Mouse (Mus musculus) forelimb bud, embryonic 11.5 days (tissue): ENCODE measurements around the gene Ecsit.

Experiments
- DNase-seq: peaks from one replicate; pipeline ENCODE4 v3.0.0-alpha.2; 2012; ENCODE audit warnings: low read depth, low spot score

Ecsit gene

DNA sequence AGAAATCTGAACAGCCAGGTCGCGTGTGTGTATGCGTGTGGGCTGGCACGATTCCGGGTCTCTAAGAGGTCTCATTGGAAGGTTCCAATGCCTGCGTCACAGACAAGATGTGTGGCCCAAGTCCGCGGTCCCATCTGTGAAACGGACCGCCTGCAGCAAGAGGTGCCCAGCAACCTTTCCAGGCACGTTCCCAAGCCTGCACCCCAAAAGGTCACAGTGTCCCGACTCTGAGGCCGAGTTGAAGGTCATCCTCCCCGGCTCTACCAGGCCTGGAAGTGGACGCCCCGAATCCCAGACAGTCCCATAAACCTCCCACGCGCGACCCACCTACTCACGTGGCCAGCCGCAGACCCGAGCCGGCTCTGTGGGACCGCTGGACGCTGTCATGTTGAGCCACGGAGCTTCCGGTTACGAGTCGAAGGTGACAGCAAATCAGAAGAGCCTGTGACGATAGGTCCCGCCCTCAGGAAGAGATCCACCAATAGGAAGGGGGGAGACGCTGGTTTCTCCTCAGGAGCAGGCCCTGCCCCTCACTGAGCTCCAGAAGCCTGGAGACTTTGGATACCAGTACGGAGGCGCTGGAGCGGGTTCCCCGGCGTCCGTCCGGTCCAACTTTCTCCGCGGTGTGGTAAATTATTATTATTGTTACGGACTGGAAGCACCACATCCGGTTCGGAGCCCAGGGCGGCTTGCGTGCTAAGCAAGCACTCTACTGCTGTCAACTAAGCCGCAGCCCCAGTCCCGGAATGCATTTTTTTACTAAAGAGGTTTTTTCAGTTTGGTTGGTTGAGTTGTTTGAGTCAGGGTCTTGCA, at the start of gene Ecsit:
Ecsit (minus strand) TSS at position 417 of the 813 bp plus-strand sequence.
- peak; percentile 97 for DNase-seq

DNA sequence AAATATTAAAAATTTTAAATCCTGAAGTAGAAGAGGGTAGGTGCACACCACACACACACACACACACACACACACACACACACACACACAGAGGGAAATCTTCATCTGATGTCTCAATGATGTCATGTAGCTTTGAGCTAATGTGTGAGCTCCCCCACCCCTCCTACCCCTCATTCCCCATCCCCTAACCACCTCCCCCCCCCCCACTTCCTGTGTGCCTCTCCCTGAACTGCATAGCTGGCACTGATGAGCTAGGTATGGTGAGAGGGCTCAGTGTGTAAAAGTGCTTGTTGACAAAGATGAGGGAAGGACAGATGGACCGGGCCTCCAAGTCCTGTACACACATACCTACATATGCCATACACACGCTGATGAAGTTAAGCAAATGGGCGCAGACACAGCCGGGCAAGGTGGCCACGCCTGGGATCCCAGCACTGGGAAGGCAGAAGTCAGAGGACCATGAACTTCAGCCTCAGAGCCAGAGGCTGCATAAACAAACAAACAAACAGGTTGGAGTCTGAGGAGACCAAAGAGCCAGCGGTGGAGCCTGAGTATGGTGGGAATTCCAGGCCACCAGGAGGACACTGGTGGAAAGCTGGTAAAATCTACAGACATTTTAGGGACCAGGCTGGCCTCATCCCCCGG, 49.1 kb upstream of the Ecsit start:
- DNase-seq, result no peak

DNA sequence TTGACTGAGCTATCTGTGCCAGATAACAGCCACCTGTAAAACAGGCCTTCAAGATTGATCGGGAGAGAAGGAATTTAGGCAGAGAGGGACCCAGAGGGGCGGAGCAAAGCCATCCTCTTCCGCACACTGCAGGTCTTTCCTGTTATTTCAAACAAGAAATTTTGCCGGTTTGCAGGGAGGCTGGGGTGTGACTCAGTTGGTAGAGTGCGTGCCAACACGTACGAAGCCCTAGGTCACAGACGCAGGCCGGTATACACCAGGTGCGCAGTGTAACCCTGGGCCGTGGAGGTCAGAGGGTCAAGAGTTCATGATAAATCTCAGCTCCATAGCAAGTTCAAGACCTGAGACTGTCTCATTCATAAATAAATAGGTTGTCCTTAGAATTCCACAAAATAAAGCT, 47.0 kb upstream of the Ecsit start:
- DNase-seq, result no peak

DNA sequence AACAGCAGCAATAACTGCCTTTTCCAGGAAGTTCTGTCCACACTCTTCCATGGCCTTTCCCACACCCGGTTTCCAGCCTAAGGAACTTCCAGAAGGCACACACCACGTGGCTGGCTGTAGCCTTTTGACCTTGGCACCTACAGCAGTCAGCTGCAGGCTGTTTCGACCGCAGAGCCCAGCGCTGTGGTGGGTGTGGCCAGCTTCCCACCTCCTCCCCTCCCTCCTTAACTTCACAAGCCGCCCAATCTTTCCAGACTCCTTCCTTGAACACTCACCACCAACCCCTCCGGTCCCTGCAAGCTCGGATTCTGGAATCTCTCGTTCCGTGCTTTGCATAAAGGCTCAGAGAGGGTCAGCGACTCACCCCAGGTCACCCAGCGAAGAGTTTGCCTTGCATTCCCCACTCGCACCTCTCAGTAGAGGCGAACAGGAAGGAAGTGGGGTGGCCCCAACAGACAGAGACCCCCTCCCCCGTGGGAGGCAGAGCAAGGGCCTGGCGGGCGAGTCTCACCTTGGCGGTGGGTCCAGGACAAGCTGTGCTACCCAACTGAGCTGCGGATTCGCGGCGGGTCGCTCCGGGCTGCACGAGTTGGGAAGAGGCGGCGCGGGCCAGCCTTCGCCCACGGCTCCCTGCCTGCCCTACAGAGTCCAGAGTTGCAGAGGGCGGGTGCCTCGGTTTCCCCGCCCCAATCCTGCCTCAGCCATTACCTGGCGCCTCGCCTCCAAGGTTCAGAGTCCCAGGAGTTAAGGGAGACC, 46.2 kb upstream of the Ecsit start:
- peak; percentile 52 for DNase-seq

DNA sequence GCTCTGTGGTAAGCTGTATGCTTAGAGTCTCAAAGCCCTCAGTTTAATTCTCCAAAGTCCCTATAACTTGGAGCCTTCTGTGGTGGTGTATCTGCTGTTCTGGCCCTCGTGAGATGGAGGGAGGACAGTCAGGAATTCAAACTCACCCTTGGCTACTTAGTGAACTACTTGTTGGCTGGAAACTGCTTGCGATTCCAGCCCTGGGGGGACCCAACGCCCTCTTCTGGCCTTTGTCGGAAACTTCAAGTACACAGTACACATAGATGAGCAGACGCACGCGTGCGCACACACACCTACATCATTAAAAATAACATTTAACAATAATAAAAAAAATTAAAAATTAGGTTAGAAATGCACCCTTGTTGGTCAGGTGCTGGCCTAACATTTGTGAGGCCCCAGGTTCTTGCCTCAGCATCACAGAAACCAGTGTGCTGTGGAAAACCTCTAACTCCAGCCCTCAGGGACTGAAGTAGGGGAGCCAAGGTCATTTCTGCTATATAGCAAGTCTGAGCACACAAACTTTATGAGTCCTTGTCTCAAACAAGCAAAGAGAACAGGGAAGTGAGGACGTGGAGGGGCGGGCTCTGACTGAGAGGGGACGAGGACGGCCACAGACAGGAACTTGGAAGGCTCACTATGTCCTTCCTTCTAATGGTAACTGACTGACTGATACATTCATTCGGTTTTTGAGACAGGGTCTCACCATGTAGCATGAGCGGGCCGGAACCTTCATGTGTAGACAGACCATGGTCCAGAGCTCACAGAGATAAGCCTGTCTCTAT, 40.2 kb upstream of the Ecsit start:
- no peak for DNase-seq

DNA sequence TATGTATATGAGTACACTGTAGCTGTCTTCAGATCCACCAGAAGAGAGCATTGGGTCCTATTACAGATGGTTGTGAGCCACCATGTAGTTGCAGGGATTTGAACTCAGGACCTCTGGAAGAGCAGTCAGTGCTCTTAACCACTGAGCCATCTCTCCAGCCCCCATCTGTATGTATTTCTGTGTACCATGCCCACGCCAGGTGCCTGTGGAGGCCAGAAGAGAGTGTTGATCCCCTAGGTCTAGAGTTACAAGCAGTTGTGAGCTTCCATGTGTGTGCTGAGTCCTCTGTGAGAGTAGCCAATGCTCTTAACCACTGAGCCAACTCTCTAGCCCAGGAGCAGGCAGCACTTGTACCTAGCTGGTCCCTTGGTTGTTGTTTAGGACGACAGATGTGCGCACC, 38.9 kb upstream of the Ecsit start:
- DNase-seq, result no peak

DNA sequence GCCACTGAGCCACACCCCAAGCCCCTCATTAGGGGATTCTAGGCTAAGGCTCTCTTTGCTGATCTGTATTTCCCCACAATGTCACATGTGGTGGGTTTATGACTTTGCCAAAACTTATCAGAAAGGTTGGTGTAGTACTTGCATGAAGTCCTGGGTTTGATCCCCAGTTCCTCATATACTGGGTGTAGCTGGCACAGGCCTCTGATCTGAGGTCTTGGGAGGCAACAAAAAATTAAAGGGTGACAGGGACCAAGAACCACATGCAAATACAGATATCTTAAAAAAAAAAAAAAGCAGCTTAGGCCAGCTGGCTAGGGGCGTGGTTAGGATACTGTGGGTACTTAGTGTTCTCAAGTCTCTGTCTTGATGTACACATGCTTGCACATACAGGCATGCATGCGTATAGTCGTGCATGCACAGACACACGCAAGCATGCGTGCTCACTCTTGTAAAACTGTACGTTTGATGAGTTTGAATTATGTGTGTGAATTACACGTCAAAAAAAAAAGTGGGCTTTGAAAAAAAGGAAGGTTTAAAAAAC, 37.9 kb upstream of the Ecsit start:
- no peak for DNase-seq

DNA sequence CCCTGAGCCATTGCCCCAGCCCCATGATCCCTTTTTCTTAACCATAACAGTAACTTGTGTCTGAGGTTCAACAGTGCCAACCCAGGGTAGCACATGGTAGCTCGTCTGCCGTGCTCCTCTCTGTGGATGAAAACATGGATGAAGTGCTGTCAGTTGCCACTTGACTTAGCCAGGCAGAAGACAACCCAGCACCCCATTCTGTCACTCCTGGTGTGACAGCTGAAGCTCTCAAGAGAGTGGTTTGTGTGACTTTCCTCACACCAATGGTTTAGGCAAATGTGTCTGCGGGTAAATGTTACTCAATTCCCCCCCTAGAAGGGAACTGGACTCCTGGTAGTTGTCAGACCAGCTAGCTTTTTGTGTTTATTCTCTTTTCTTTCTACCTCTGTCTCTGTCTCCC, 36.8 kb upstream of the Ecsit start:
- DNase-seq, result no peak

DNA sequence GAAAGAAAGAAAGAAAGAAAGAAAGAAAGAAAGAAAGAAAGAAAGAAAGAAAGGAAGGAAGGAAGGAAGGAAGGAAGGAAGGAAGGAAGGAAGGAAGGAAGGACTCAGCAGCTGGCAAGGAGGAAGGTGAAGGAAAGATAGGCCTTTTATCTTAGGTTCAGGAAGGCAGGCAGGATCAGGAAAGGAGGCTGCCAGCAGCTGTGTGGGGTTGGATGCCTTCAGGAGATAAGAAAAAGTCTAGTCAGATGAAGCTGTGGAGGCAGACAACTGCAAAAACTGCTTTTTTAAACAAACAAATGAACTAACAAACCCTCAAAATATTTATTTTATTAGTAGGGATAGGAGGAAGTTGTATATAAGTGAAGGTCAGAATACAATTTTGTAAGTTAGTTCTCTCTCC, 36.3 kb upstream of the Ecsit start:
- no peak for DNase-seq

DNA sequence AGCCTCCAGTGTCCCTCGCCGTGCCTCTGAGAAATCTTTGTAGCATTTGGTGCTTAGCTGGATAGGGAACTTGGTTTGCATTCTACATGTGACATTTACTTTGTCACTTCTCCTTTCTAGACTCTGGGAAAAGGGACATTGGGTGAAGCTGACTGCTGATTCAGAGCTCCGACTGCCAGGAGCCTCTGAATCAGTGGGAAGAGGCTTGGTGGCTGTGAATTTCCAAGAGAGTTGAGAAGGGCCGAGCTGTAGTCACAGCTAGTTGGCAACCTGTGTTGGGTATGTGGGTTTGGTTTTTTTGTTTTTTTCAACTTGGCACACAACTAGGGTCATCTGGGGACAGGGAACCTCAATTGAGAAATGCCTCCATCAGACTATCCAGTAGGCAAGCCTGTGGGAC, 34.3 kb upstream of the Ecsit start:
- no peak for DNase-seq

DNA sequence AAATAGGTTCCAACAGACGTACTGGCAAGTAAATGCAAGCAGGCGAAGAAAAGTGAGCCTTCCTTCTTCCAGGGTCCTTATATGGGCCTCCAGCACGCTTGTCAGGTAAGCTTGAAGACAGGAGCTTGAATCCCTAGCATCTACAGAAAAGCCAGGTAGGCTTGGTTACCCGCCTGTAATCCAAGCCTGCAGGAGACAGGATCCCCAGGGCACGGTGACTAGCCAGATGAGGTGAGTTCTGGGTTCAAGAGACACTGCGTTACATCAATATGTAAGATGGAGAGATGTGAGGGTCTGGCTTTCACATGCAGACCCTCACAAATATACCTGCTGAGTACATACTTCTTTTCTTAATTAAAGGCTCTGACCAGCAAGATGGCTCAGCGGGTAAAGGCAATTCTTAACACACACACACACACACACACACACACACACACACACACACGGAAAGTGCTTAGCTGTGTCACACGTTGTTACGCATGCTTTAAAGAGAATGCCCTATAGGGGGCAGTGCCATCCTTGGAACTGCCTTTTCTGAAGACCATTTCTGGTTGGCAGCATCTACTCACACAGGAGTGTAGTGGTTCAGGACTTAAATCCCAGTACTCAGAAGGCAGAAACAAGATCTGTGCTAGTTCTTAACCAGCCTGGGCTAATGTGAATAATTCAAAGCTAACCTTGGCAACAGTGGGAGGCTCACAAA, 32.7 kb upstream of the Ecsit start:
- DNase-seq, result peak; percentile 68

DNA sequence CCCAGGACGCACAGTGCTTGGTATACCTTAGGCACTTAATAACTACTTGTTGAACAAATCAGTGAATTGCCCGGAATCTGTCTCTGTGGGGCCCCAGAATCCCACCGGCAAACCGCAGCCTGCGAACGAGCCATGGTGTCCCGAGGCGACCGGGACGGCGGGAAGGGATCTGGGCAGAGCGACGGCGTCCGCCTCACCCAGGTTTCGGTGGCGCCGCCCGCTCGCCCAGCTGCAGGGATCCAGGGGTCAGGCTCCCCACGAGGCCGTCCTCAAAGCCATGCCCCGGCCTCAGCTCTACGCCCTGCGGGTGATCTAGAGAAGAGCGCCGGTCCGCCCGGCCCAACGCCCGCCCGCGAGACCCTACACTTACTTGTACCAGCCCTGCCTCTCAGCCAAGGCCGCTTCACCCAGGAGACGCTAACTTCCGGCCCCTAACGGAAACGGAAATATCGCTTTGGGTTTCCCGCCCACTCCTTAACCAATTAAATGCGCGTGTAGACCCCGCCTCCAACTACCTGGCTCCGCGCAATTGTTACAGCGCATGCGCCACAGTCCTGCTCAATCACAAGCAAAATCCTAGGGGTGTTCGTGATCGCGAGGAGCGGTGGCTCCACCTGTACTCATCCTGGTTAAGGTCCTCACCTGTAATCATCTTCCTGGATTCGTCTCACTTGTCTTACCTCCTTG, 31.6 kb upstream of the Ecsit start, which contains the start of gene Elof1:
Elof1 (minus strand) TSS at position 433 of the 687 bp plus-strand sequence.
- peak; percentile 98 for DNase-seq

DNA sequence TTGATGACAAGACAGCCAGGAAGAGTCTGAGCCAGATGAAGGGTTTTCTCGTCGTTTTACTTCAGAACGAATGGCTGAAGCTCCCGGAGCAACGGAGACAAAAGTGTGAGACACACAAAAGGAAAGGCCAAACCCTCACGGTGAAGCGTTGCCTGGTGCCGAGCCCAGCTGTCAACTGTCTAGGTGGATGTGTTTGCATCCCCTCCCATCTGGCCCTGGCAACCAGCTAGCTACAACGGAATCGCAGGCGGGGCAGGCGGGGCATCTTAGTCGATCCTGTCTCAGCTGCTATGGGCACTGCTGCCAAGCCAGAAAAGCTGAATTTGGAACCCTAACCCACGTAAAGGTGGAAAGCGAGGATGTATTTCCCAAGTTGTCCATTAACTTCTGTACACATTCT, 30.8 kb upstream of the Ecsit start:
- no peak for DNase-seq

DNA sequence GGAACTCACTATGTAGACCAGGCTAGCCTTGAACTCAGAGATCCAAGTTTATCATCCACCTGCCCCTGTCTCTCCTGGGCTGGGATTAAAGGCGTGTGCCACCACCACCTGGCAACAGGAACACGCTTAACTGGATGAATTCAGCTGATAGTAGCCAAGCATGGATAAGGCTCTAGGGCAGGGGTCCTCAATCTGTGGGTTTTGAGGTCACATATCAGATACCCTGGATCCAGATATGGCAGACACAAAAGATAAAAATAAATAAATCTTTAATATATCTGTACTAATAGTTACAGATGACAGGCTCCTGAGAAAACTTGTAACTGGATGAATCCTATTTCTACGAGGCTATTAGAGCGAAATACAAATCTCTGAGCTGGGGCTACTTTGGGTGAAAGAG, 30.4 kb upstream of the Ecsit start:
- DNase-seq, result no peak

DNA sequence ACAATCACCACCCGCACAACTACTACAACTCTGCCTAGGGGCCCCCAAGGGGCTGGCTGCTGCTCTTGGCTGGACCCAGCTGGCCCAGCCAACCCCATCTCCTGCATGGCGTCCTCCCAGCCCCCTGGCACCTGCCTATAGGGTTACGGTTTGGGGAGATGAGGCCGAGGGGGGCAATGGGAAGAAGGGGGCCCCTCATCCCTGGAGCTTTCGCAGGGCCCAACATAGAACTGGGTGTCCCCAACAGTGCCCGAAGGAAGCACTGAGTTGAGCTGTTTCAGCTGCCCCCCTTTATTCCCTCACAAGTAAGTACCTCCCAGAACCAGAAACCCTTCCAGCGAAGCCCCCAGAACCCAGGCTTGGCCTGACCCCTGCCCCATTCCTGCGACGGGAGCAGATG, 23.0 kb upstream of the Ecsit start:
- no peak for DNase-seq

DNA sequence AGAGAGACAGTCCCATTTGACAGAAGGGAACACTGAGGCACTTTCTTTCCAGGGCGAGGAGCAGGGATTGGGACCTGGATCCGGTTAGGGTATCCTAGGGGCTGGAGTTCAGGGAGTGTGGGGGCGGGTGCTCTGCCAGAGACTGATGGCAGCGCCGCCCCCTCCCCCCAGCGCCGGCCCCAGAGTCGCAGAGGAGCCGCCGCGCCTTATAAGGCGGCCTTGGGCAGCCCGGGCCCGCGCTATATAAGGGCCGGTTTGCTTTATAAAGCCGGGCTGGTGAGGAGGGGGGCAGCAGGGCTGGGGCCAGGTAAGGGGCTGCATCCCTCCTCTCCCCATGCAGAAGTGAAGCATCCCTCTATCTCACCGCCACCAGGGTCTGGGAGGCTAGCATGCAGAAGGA, 14.7 kb upstream of the Ecsit start:
- DNase-seq, result no peak

DNA sequence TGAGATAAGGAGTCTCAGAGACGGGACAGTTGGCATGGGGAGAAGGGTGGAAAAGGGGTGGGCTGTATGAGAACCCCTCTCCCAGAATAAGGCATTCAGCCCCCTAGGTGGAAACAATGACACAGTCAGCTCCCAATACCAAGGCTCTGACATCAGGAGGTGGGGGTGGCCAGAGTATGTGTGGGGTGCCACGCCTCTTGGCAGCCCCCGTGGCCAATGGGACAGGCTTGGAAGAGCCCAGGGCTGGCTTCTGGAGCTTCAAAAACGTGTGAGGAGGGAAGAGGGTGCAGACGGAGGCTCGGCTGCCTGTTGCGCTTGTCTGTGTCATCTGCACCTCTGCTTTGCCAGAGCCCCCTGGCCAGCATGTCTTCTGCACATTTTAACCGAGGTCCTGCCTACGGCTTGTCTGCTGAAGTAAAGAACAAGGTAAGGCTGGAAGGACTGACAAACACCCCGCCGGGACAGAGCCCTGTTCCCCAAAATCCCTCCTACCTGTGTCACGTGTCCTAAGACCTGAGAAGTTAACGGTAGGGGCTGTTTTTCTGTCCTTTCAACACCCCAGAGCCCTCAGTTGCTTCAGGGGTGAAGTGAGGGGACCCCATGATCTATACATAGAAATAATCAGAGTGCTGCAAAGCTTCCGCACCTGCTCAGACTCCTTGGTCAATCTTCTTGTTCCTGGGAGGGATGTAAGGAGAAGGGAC, 13.9 kb upstream of the Ecsit start, which contains the start of gene Cnn1:
Cnn1 (plus strand) TSS at position 224 of the 704 bp plus-strand sequence.
- DNase-seq, result no peak

DNA sequence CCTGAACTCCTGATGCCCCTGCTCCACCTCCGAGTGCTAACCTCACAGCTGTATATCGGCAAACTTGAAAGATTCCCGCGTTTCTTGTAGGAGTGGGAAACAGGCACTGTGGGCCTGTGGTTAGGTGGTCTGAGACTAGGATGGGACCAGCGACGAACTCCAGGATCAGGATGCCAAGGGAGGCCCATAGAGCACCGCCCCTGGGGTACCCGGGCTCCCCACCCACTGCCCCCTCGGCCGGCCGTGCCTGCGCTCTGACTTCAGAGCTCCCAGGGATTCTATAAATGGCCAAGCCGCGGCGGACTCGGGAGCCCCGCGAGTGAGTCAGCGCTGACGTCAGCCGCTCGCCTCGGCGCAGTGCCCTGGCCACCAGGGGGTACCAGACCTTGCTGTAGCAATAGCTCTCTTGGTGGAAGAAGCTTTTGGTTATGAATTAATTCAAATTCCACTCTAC, 10.6 kb upstream of the Ecsit start:
- DNase-seq, result peak; percentile 65

DNA sequence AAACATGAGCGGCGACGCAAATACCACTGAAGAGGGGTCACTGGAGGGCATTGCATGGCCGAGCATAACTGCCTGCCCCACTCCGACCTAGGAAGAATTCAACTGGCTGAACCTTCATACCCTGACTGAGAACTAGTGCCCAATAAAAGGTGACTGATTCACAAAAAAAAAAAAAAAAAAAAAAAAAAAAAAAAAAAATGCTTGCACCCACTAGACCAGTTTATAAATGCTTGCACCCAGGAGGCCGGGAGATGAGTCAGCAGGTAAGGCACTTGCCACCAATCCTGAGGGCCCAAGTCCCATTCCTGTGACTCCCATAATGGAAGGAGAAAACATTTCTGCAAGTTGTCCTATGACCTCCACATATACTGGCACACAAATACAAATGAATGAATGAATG, 7.5 kb upstream of the Ecsit start:
- no peak for DNase-seq
